In the genomic region with DNA sequence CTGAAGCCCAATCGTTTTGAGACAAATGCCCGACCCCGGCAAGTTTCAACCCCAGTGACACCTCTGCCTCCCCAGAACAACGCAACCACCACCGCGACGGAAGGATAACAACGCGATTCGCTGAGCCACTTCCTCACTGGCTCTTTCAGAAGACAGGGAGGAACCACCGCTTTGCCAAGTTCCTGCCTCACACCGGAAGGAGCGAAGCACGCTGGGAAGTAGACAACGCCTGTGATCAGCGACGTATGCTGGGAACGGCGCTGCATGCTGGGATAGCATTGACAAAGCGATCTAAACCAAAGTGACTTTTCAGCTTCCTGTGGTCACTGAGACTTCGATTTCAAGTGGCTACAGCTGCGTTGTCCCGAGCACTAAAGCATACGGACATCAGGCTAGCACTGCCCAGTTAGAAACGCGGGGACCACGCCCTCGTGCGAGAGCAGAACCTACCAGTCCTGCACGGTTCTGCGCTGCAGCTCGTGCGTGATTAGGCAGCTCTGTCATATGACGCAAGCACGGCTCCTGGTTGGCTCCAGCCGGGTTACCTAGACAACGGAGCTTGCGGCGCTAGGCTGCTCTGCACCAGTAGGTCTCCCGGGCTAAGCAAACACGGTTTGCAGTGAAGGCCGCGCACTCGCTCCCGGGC, we compare ENCODE assay signal across 8 mouse cellular contexts. TPM values are rescaled to one million over a fixed set of nuclear protein-coding genes. Genes with fewer than 3 reads are reported as not detected.
DNase-seq lines count a peak whose midpoint lies in the region; ATAC-seq lines count a peak whose summit lies in the region.

A gene (plus strand): TSS at position 195 of the 646 bp plus-strand sequence.

- H3K27ac ChIP-seq in hindbrain, embryonic 16.5 days (ENCODE audit: low read depth, low read length) = peak within 1 kb of the TSS; percentile 99
- peak within 1 kb of the TSS; percentile 93 for H3K27ac ChIP-seq in macrophage

- peak; percentile 100 for ATAC-seq in hindbrain, embryonic 16.5 days

- peak within 1 kb of the TSS; percentile 77 for H3K4me2 ChIP-seq in hindbrain, embryonic 16.5 days (ENCODE audit: low read length)

- peak; percentile 90 for DNase-seq in WW6 (ENCODE audit: low read depth, low spot score)
- DNase-seq in cerebellum, postnatal 4 days (ENCODE audit: low spot score in 2 of 2) = peak; percentile 60 to 88
- peak; percentile 95 for DNase-seq in gastrocnemius, adult 18-20 months (ENCODE audit: low spot score)
- peak; percentile 96 for DNase-seq in left cerebral cortex, adult 18-20 months (ENCODE audit: low spot score in 2 of 2)
- DNase-seq in right cerebral cortex, adult 18-20 months = peak; percentile 98
- DNase-seq in urinary bladder, postnatal 10 days (ENCODE audit: low spot score) = peak; percentile 57

- peak within 1 kb of the TSS; percentile 82 for H3K9ac ChIP-seq in hindbrain, embryonic 16.5 days (ENCODE audit: low read depth, low read length)

- H3K27me3 ChIP-seq in hindbrain, embryonic 16.5 days (replicated peaks; ENCODE audit: control insufficient read depth, insufficient read depth, low read length) = no peaks in the 10 kb centered on the region

- H3K4me1 ChIP-seq in hindbrain, embryonic 16.5 days (ENCODE audit: control insufficient read depth, insufficient read depth, low read depth, low read length) = peaks cover 23% of the 10 kb centered on the region

- no peaks in the 10 kb centered on the region for H3K9me3 ChIP-seq in hindbrain, embryonic 16.5 days (ENCODE audit: control insufficient read depth, low read length)

- peaks cover 23% of the 10 kb centered on the region; the same call in 1 of the 2 replicates for H3K79me2 ChIP-seq in macrophage (ENCODE audit: inconsistent target)

- H3K4me3 ChIP-seq in hindbrain, embryonic 16.5 days (ENCODE audit: low read length) = peak within 1 kb of the TSS; percentile 89
- H3K4me3 ChIP-seq in macrophage (ENCODE audit: inconsistent target) = peak within 1 kb of the TSS; percentile 65

- WGBS in hindbrain, embryonic 16.5 days = under 1% methylated on average over 45 of the region's 45 CpGs
- WGBS in macrophage (ENCODE audit: missing documents) = under 1% methylated on average over 45 of the region's 45 CpGs

- H3K36me3 ChIP-seq in hindbrain, embryonic 16.5 days (ENCODE audit: control insufficient read depth, insufficient read depth, low read length) = peaks cover 10% of the 10 kb centered on the region
- H3K36me3 ChIP-seq in macrophage (ENCODE audit: inconsistent target) = peaks cover 5% of the 10 kb centered on the region; the same call in 1 of the 2 replicates

RNA-seq across cellular contexts. Expression of the gene that starts here (rescaled TPM):
- 1 to 10 TPM; 4.0 to 5.2 TPM for total RNA-seq in gastrocnemius, adult 18-20 months (2021)
- polyA plus RNA-seq in hindbrain, embryonic 16.5 days (2015; fragmentation: Nextera tagmentation; extraction: Ambion mirVana) = 60.6 and 60.7 TPM in 2 replicates
- total RNA-seq in left cerebral cortex, adult 18-20 months (2021) = 10 to 100 TPM; 40.1 to 40.7 TPM
- total RNA-seq in macrophage (2018; cell fraction: chromatin; rRNA removed) = 10 to 100 TPM in 17 of 26 experiments, 1 to 10 TPM in 9; 3.0 to 54.3 (median 18.8) TPM
- 10 to 100 TPM in 3 of 26 experiments, 1 to 10 TPM in 23; 2.8 to 11.1 (median 8.5) TPM for total RNA-seq in macrophage (2018; cell fraction: cytosol; rRNA removed)
- total RNA-seq in macrophage (2018; cell fraction: nucleus; rRNA removed) = 10 to 100 TPM in 14 of 26 experiments, 1 to 10 TPM in 12; 1.4 to 26.2 (median 12.1) TPM
- polyA plus RNA-seq in macrophage (2018) = 2.8 to 9.3 TPM (median 7.1 TPM) in 3 replicates

Comparison
In these comparisons a context has a peak if more than half of its experiments do, and no peak if none do; other contexts are left out.
1. Peak in every context shown above with its lines: DNase-seq, ATAC-seq, H3K4me3 ChIP-seq and H3K27ac ChIP-seq.
2. RNA of the gene that starts here (total RNA-seq): 40.1 to 40.7 TPM in left cerebral cortex, adult 18-20 months; 4.0 to 5.2 TPM in gastrocnemius, adult 18-20 months; every median in the first group is over 4 times any median in the second.